Mouse (Mus musculus) lung, embryonic 15.5 days (tissue): ENCODE data around the gene Pik3cb. TPM values are rescaled to one million over a fixed set of nuclear protein-coding genes. Genes with fewer than 3 reads are reported as not detected.

Experiments
- ATAC-seq: fragments of 200-750 bp; cut with Nextera tagmentation; 2 replicates; pipeline ENCODE4 v1.8.0; 2017; ENCODE audit warnings: moderate number of reproducible peaks, borderline replicate concordance; ENCODE audit not compliant: low FRiP score, low TSS enrichment; ENCODE audit errors: extremely low read depth
- H3K27ac ChIP-seq: fragments of 300-500 bp; sonication (generic); 2 replicates; pipeline ENCODE4 v1.5.1; 2015; ENCODE audit warnings: moderate library complexity, mild to moderate bottlenecking, inconsistent platforms
- H3K27me3 ChIP-seq: fragments of 300-500 bp; sonication (generic); 2 replicates; pipeline ENCODE4 v1.6.1; 2015; ENCODE audit warnings: inconsistent platforms
- H3K36me3 ChIP-seq: fragments of 300-500 bp; sonication (generic); 2 replicates; pipeline ENCODE4 v1.6.1; 2015; ENCODE audit warnings: inconsistent platforms
- H3K4me1 ChIP-seq: fragments of 300-500 bp; sonication (generic); 2 replicates; pipeline ENCODE4 v1.6.1; 2015; ENCODE audit warnings: inconsistent platforms
- H3K4me2 ChIP-seq: fragments of 300-500 bp; sonication (generic); 2 replicates; pipeline ENCODE4 v1.6.1; 2015; ENCODE audit warnings: inconsistent platforms, mild to moderate bottlenecking, moderate library complexity
- H3K4me3 ChIP-seq: fragments of 300-500 bp; sonication (generic); 2 replicates; pipeline ENCODE4 v1.5.1; 2015; ENCODE audit warnings: mild to moderate bottlenecking, inconsistent platforms
- H3K9ac ChIP-seq: fragments of 300-500 bp; sonication (generic); 2 replicates; pipeline ENCODE4 v1.6.1; 2015; ENCODE audit warnings: inconsistent platforms
- H3K9me3 ChIP-seq: fragments of 300-500 bp; sonication (generic); 2 replicates; pipeline ENCODE4 v1.6.1; 2016; ENCODE audit warnings: inconsistent platforms
- WGBS: fragments of 180-500 bp; shearing (Covaris S2); methylation state at CpG from one replicate; pipeline ENCODE4 v1.1.7; 2015; 5-methylcytosine and 5-hydroxymethylcytosine counted together
- polyA plus RNA-seq: library from polyadenylated mRNA; unstranded; fragments of >200 nt; fragmentation: Nextera tagmentation; extraction: Ambion mirVana; gene quantifications from 2 replicates; pipeline ENCODE4 v1.2.1, GENCODE M21; 2015

Pik3cb gene
- polyA plus RNA-seq, result 1.5 and 1.6 TPM in 2 replicates

- Histone ChIP-seq H3K4me2 (peak within 1 kb of the TSS; percentile 90), H3K36me3 (no peaks in the 10 kb centered on the region), H3K9ac (peak within 1 kb of the TSS; percentile 71), H3K9me3 (no peaks in the 10 kb centered on the region), H3K27me3 (peaks cover 27% of the 10 kb centered on the region), H3K27ac (peak within 1 kb of the TSS; percentile 78), H3K4me3 (peak within 1 kb of the TSS; percentile 89), H3K4me1 (peaks cover 6% of the 10 kb centered on the region)
- ATAC-seq, result peak; percentile 98
- under 1% methylated on average over 53 of the region's 77 CpGs for WGBS
These were observed at the start of gene Pik3cb for GRCm38 (mm10) chr9:99140063-99140882. TSS of gene Pik3cb (minus strand) at chr9:99140621.

- Histone ChIP-seq H3K36me3 (no peaks in the 10 kb centered on the region), H3K4me2 (no peak overlapping the region), H3K4me3 (no peak overlapping the region), H3K27me3 (no peaks in the 10 kb centered on the region), H3K4me1 (no peaks in the 10 kb centered on the region), H3K9ac (no peak overlapping the region), H3K27ac (no peak overlapping the region), H3K9me3 (no peaks in the 10 kb centered on the region)
- WGBS, result 76% methylated on average over 8 of the region's 8 CpGs
- no peak for ATAC-seq
These were observed 42.7 kb upstream of the Pik3cb start for GRCm38 (mm10) chr9:99183043-99183670.

GRCm38 (mm10) chr9:99182121-99182520 is 41.7 kb upstream of the Pik3cb start:
- no peaks in the 10 kb centered on the region for H3K9me3 ChIP-seq
- H3K4me2 ChIP-seq, result no peak overlapping the region
- no peak overlapping the region for H3K27ac ChIP-seq
- no peak overlapping the region for H3K9ac ChIP-seq
- no peaks in the 10 kb centered on the region for H3K4me1 ChIP-seq
- ATAC-seq, result no peak
- H3K27me3 ChIP-seq, result no peaks in the 10 kb centered on the region
- 78% methylated on average over 7 of the region's 7 CpGs for WGBS
- H3K36me3 ChIP-seq, result no peaks in the 10 kb centered on the region
- no peak overlapping the region for H3K4me3 ChIP-seq

GRCm38 (mm10) chr9:99180272-99180671 is 39.9 kb upstream of the Pik3cb start:
- no peaks in the 10 kb centered on the region for H3K4me1 ChIP-seq
- H3K36me3 ChIP-seq, result no peaks in the 10 kb centered on the region
- no peak overlapping the region for H3K9ac ChIP-seq
- ATAC-seq, result no peak
- no peaks in the 10 kb centered on the region for H3K27me3 ChIP-seq
- 55% methylated on average over 8 of the region's 8 CpGs for WGBS
- H3K4me2 ChIP-seq, result no peak overlapping the region
- no peak overlapping the region for H3K4me3 ChIP-seq
- no peak overlapping the region for H3K27ac ChIP-seq
- no peaks in the 10 kb centered on the region for H3K9me3 ChIP-seq

GRCm38 (mm10) chr9:99178736-99179135 is 38.3 kb upstream of the Pik3cb start:
- H3K36me3 ChIP-seq, result no peaks in the 10 kb centered on the region
- 74% methylated on average over 3 of the region's 3 CpGs for WGBS
- no peak for ATAC-seq

GRCm38 (mm10) chr9:99175774-99176173 is 35.4 kb upstream of the Pik3cb start:
- Histone ChIP-seq H3K4me2 (no peak overlapping the region), H3K27me3 (no peaks in the 10 kb centered on the region), H3K4me1 (no peaks in the 10 kb centered on the region), H3K27ac (no peak overlapping the region), H3K4me3 (no peak overlapping the region), H3K9me3 (no peaks in the 10 kb centered on the region), H3K9ac (no peak overlapping the region), H3K36me3 (no peaks in the 10 kb centered on the region)
- 76% methylated on average over 6 of the region's 6 CpGs for WGBS
- no peak for ATAC-seq

More at GRCm38 (mm10) chr9:99178736-99179135, 38.3 kb upstream of the Pik3cb start:
- Histone ChIP-seq H3K4me2 (no peak overlapping the region), H3K27me3 (no peaks in the 10 kb centered on the region), H3K27ac (no peak overlapping the region), H3K4me1 (no peaks in the 10 kb centered on the region), H3K9ac (no peak overlapping the region), H3K4me3 (no peak overlapping the region), H3K9me3 (no peaks in the 10 kb centered on the region)

GRCm38 (mm10) chr9:99172811-99173210 is 32.4 kb upstream of the Pik3cb start:
- H3K4me3 ChIP-seq, result no peak overlapping the region
- ATAC-seq, result no peak
- 60% methylated on average over 2 of the region's 2 CpGs for WGBS

GRCm38 (mm10) chr9:99171186-99171585 is 30.8 kb upstream of the Pik3cb start:
- H3K9ac ChIP-seq, result no peak overlapping the region
- H3K4me2 ChIP-seq, result no peak overlapping the region
- ATAC-seq, result no peak
- H3K36me3 ChIP-seq, result no peaks in the 10 kb centered on the region
- no peaks in the 10 kb centered on the region for H3K9me3 ChIP-seq
- H3K27ac ChIP-seq, result no peak overlapping the region
- 60% methylated on average over 10 of the region's 10 CpGs for WGBS
- H3K4me3 ChIP-seq, result no peak overlapping the region
- H3K27me3 ChIP-seq, result no peaks in the 10 kb centered on the region
- no peaks in the 10 kb centered on the region for H3K4me1 ChIP-seq

More at GRCm38 (mm10) chr9:99172811-99173210, 32.4 kb upstream of the Pik3cb start:
- no peaks in the 10 kb centered on the region for H3K4me1 ChIP-seq
- H3K4me2 ChIP-seq, result no peak overlapping the region
- no peak overlapping the region for H3K27ac ChIP-seq
- no peaks in the 10 kb centered on the region for H3K9me3 ChIP-seq
- H3K36me3 ChIP-seq, result no peaks in the 10 kb centered on the region
- no peak overlapping the region for H3K9ac ChIP-seq
- no peaks in the 10 kb centered on the region for H3K27me3 ChIP-seq

- H3K27ac ChIP-seq, result no peak overlapping the region
- H3K9me3 ChIP-seq, result no peaks in the 10 kb centered on the region
- no peak overlapping the region for H3K9ac ChIP-seq
- 47% methylated on average over 4 of the region's 4 CpGs for WGBS
- no peak overlapping the region for H3K4me3 ChIP-seq
- no peaks in the 10 kb centered on the region for H3K27me3 ChIP-seq
- ATAC-seq, result no peak
- no peaks in the 10 kb centered on the region for H3K36me3 ChIP-seq
- H3K4me2 ChIP-seq, result no peak overlapping the region
- H3K4me1 ChIP-seq, result 0 out of 2 replicates have a peak, but pooled peaks cover 3% of the 10 kb centered on the region
These were observed 28.6 kb upstream of the Pik3cb start for GRCm38 (mm10) chr9:99169029-99169428.

- ATAC-seq, result no peak
- Histone ChIP-seq H3K4me1 (0 out of 2 replicates have a peak, but pooled peaks cover 3% of the 10 kb centered on the region), H3K36me3 (no peaks in the 10 kb centered on the region), H3K27ac (no peak overlapping the region), H3K9ac (no peak overlapping the region), H3K9me3 (no peaks in the 10 kb centered on the region), H3K4me3 (no peak overlapping the region), H3K27me3 (no peaks in the 10 kb centered on the region), H3K4me2 (no peak overlapping the region)
- WGBS, result 56% methylated on average over 5 of the region's 5 CpGs
These were observed 26.5 kb upstream of the Pik3cb start for GRCm38 (mm10) chr9:99166946-99167345.

GRCm38 (mm10) chr9:99165956-99166355 is 25.5 kb upstream of the Pik3cb start:
- 54% methylated on average over 6 of the region's 6 CpGs for WGBS
- Histone ChIP-seq H3K27ac (no peak overlapping the region), H3K36me3 (no peaks in the 10 kb centered on the region), H3K4me3 (no peak overlapping the region), H3K27me3 (no peaks in the 10 kb centered on the region), H3K4me1 (0 out of 2 replicates have a peak, but pooled peaks cover 3% of the 10 kb centered on the region), H3K9me3 (no peaks in the 10 kb centered on the region), H3K9ac (no peak overlapping the region), H3K4me2 (no peak overlapping the region)
- ATAC-seq, result no peak

GRCm38 (mm10) chr9:99164664-99165226 is 24.3 kb upstream of the Pik3cb start:
- H3K36me3 ChIP-seq, result no peaks in the 10 kb centered on the region
- H3K4me2 ChIP-seq, result no peak overlapping the region
- H3K27me3 ChIP-seq, result no peaks in the 10 kb centered on the region
- H3K4me1 ChIP-seq, result 0 out of 2 replicates have a peak, but pooled peaks cover 3% of the 10 kb centered on the region
- no peak for ATAC-seq
- no peaks in the 10 kb centered on the region for H3K9me3 ChIP-seq
- H3K27ac ChIP-seq, result no peak overlapping the region
- H3K4me3 ChIP-seq, result no peak overlapping the region
- WGBS, result 63% methylated on average over 3 of the region's 3 CpGs
- no peak overlapping the region for H3K9ac ChIP-seq
